ENCODE assay signal across 8 mouse cellular contexts in the genomic region with DNA sequence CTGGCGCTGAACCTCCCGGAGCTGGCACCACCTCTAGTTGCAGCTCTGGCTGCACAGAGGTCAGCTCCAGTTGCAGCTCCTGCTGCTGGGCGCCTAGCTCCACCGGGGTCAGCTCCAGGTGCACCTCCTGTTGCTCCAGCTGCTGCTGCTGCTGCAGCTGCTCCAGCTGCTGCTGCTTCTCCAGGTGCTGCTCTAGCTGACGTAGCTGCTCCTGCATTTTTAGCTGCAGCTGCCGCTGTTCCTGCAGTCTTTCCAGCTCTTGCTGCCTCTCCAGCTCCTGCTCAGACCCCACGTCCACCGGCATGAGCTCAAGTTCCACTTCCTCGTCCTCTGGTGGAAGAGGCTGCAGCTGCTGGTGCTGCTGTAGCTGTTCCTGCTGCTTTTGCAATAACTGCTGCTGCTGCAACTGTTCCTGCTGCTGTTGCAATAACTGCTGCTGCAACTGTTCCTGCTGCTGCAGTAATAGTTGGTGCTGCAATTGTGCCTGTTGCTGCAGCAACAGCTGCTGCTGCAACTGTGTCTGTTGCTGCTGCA. TPM values are rescaled to one million over a fixed set of nuclear protein-coding genes. Genes with fewer than 3 reads are reported as not detected.
DNase-seq lines count a peak whose midpoint lies in the region; ATAC-seq and TF ChIP-seq lines count a peak whose summit lies in the region.

No protein-coding gene starts in this region.

- H3K9ac ChIP-seq in kidney, postnatal 0 days (ENCODE audit: low read depth, low read length) = no peak overlapping the region
- peak overlapping the region; percentile 48; the same call in 1 of the 2 replicates for H3K9ac ChIP-seq in forebrain, embryonic 13.5 days
- no peak overlapping the region; the same call in 1 of the 2 replicates for H3K9ac ChIP-seq in limb, embryonic 14.5 days (ENCODE audit: low read depth, low read length, severe bottlenecking)
- no peak overlapping the region for H3K9ac ChIP-seq in neural tube, embryonic 15.5 days (replicated peaks)

- H3K27ac ChIP-seq in kidney, postnatal 0 days = no peak overlapping the region
- no peak overlapping the region for H3K27ac ChIP-seq in kidney, adult 2 months (ENCODE audit: insufficient read depth, low read depth, low read length)
- no peak overlapping the region for H3K27ac ChIP-seq in forebrain, embryonic 13.5 days
- H3K27ac ChIP-seq in limb, embryonic 14.5 days (replicated peaks; ENCODE audit: low read depth, low read length) = no peak overlapping the region
- H3K27ac ChIP-seq in neural tube, embryonic 15.5 days (replicated peaks) = no peak overlapping the region

- WGBS in kidney, postnatal 0 days = 15% methylated on average over 9 of the region's 9 CpGs
- WGBS in kidney, adult 2 months = 29% methylated on average over 9 of the region's 9 CpGs
- WGBS in forebrain, embryonic 13.5 days = 10% methylated on average over 9 of the region's 9 CpGs
- 20% methylated on average over 9 of the region's 9 CpGs for WGBS in limb, embryonic 14.5 days
- 19% methylated on average over 9 of the region's 9 CpGs for WGBS in neural tube, embryonic 15.5 days

- H3K4me2 ChIP-seq in kidney, postnatal 0 days (ENCODE audit: low read length) = peak overlapping the region; percentile 55
- peak overlapping the region; percentile 50 for H3K4me2 ChIP-seq in forebrain, embryonic 13.5 days
- H3K4me2 ChIP-seq in limb, embryonic 14.5 days (replicated peaks; ENCODE audit: low read depth, low read length, severe bottlenecking) = peak overlapping the region; percentile 37
- peak overlapping the region; percentile 49 for H3K4me2 ChIP-seq in neural tube, embryonic 15.5 days

- no peak for TF ChIP-seq CTCF in kidney, postnatal 0 days (IDR thresholded peaks at IDR 0.05; ENCODE audit: low read depth)
- no peak for TF ChIP-seq CTCF in kidney, adult 2 months (conservative IDR thresholded peaks at IDR 0.05; ENCODE audit: insufficient read depth, insufficient read length, low read depth, low read length)

- no peak for ATAC-seq in kidney, postnatal 0 days (replicated peaks; ENCODE audit: low FRiP score, low read depth)
- ATAC-seq in forebrain, embryonic 13.5 days = no peak
- ATAC-seq in limb, embryonic 14.5 days (ENCODE audit: low FRiP score, low read depth) = no peak
- no peak for ATAC-seq in neural tube, embryonic 15.5 days (ENCODE audit: low FRiP score)

- no peak for TF ChIP-seq POLR2A in kidney, adult 2 months (IDR thresholded peaks at IDR 0.05; ENCODE audit: low read depth, low read length)
- TF ChIP-seq POLR2A in limb, embryonic 14.5 days (IDR thresholded peaks at IDR 0.05; ENCODE audit: borderline replicate concordance, extremely low read depth, insufficient read depth, insufficient read length) = no peak

- no peaks in the 10 kb centered on the region for H3K36me3 ChIP-seq in kidney, postnatal 0 days (ENCODE audit: insufficient read depth, low read length)
- H3K36me3 ChIP-seq in kidney, adult 2 months (ENCODE audit: control insufficient read depth, insufficient read depth, low read length) = no peaks in the 10 kb centered on the region
- H3K36me3 ChIP-seq in forebrain, embryonic 13.5 days (ENCODE audit: poor library complexity, severe bottlenecking) = 0 out of 2 replicates have a peak, but pooled peaks cover 8% of the 10 kb centered on the region
- 0 out of 2 replicates have a peak, but pooled peaks cover 6% of the 10 kb centered on the region for H3K36me3 ChIP-seq in limb, embryonic 14.5 days (ENCODE audit: control insufficient read depth, insufficient read depth, low read length)
- no peaks in the 10 kb centered on the region for H3K36me3 ChIP-seq in neural tube, embryonic 15.5 days

- peaks cover 13% of the 10 kb centered on the region; the same call in 1 of the 2 replicates for H3K4me1 ChIP-seq in kidney, postnatal 0 days (replicated peaks; ENCODE audit: insufficient read depth, low read length)
- no peaks in the 10 kb centered on the region for H3K4me1 ChIP-seq in kidney, adult 2 months (ENCODE audit: control insufficient read depth, insufficient read depth, low read length)
- peaks cover 15% of the 10 kb centered on the region for H3K4me1 ChIP-seq in forebrain, embryonic 13.5 days
- peaks cover 8% of the 10 kb centered on the region; the same call in 1 of the 2 replicates for H3K4me1 ChIP-seq in limb, embryonic 14.5 days (ENCODE audit: control insufficient read depth, insufficient read depth, low read length)
- peaks cover 24% of the 10 kb centered on the region for H3K4me1 ChIP-seq in neural tube, embryonic 15.5 days

- peak overlapping the region; percentile 26; the same call in 1 of the 2 replicates for H3K4me3 ChIP-seq in kidney, postnatal 0 days (replicated peaks; ENCODE audit: low read depth, low read length)
- no peak overlapping the region for H3K4me3 ChIP-seq in kidney, adult 2 months (ENCODE audit: insufficient read depth, low read depth, low read length)
- peak overlapping the region; percentile 29 for H3K4me3 ChIP-seq in forebrain, embryonic 13.5 days
- peak overlapping the region; percentile 25 for H3K4me3 ChIP-seq in limb, embryonic 14.5 days (replicated peaks; ENCODE audit: low read length)
- peak overlapping the region; percentile 25; the same call in 1 of the 2 replicates for H3K4me3 ChIP-seq in neural tube, embryonic 15.5 days (replicated peaks)

- DNase-seq in kidney, postnatal 0 days (ENCODE audit: low spot score) = no peak
- no peak for DNase-seq in kidney, adult 2 months
- DNase-seq in limb, embryonic 14.5 days (ENCODE audit: low spot score) = no peak
- no peak for DNase-seq in thymus, postnatal 25 days
- no peak for DNase-seq in urinary bladder, postnatal 4 days (ENCODE audit: low spot score in 2 of 2)
- no peak for DNase-seq in B cell, adult 2 months

- H3K9me3 ChIP-seq in kidney, postnatal 0 days (replicated peaks; ENCODE audit: low read length) = no peaks in the 10 kb centered on the region
- H3K9me3 ChIP-seq in forebrain, embryonic 13.5 days (replicated peaks) = no peaks in the 10 kb centered on the region
- H3K9me3 ChIP-seq in limb, embryonic 14.5 days (ENCODE audit: control insufficient read depth, low read length) = no peaks in the 10 kb centered on the region
- no peaks in the 10 kb centered on the region for H3K9me3 ChIP-seq in neural tube, embryonic 15.5 days (replicated peaks)

- H3K27me3 ChIP-seq in kidney, postnatal 0 days (ENCODE audit: insufficient read depth, low read length) = peaks cover 35% of the 10 kb centered on the region
- H3K27me3 ChIP-seq in kidney, adult 2 months (replicated peaks; ENCODE audit: control insufficient read depth, insufficient read depth, low read length) = no peaks in the 10 kb centered on the region; the same call in 1 of the 2 replicates
- H3K27me3 ChIP-seq in forebrain, embryonic 13.5 days = peaks cover 81% of the 10 kb centered on the region
- peaks cover 66% of the 10 kb centered on the region for H3K27me3 ChIP-seq in limb, embryonic 14.5 days (ENCODE audit: control insufficient read depth, insufficient read depth, low read length)
- H3K27me3 ChIP-seq in neural tube, embryonic 15.5 days (replicated peaks) = peaks cover 78% of the 10 kb centered on the region

RNA-seq across cellular contexts. Expression of a gene that starts 5.0 kb away (rescaled TPM):
- polyA plus RNA-seq in kidney, postnatal 0 days (2015; fragmentation: Nextera tagmentation; extraction: Ambion mirVana) = 0.09 and 0.14 TPM in 2 replicates
- polyA plus RNA-seq in kidney, adult 2 months (2012; rRNA removed) = 0.99 and 1.1 TPM in 2 replicates
- not detected in 2 replicates for polyA plus RNA-seq in forebrain, embryonic 13.5 days (2015; fragmentation: Nextera tagmentation; extraction: Ambion mirVana)
- polyA plus RNA-seq in limb, embryonic 14.5 days (2012; rRNA removed) = 9.1 and 11.4 TPM in 2 replicates
- 0.26 and 0.35 TPM in 2 replicates for polyA plus RNA-seq in limb, embryonic 14.5 days (2014; fragmentation: Nextera tagmentation; extraction: Ambion mirVana)
- 0.23 and 0.31 TPM in 2 replicates for polyA plus RNA-seq in neural tube, embryonic 15.5 days (2015; fragmentation: Nextera tagmentation; extraction: Ambion mirVana)

RNA-seq across cellular contexts. Expression of a gene that starts 18.6 kb away (rescaled TPM):
- 3.1 and 3.4 TPM in 2 replicates for polyA plus RNA-seq in kidney, postnatal 0 days (2015; fragmentation: Nextera tagmentation; extraction: Ambion mirVana)
- polyA plus RNA-seq in kidney, adult 2 months (2012; rRNA removed) = 4.5 and 6.4 TPM in 2 replicates
- polyA plus RNA-seq in forebrain, embryonic 13.5 days (2015; fragmentation: Nextera tagmentation; extraction: Ambion mirVana) = 5.8 and 6.1 TPM in 2 replicates
- 9.1 and 12.2 TPM in 2 replicates for polyA plus RNA-seq in limb, embryonic 14.5 days (2012; rRNA removed)
- 2.8 and 4.1 TPM in 2 replicates for polyA plus RNA-seq in limb, embryonic 14.5 days (2014; fragmentation: Nextera tagmentation; extraction: Ambion mirVana)
- polyA plus RNA-seq in neural tube, embryonic 15.5 days (2015; fragmentation: Nextera tagmentation; extraction: Ambion mirVana) = 8.0 and 9.7 TPM in 2 replicates

RNA-seq across cellular contexts. Expression of a gene that starts 26.7 kb away (rescaled TPM):
- 27.8 and 30.9 TPM in 2 replicates for polyA plus RNA-seq in kidney, postnatal 0 days (2015; fragmentation: Nextera tagmentation; extraction: Ambion mirVana)
- polyA plus RNA-seq in kidney, adult 2 months (2012; rRNA removed) = 17.9 and 18.1 TPM in 2 replicates
- polyA plus RNA-seq in forebrain, embryonic 13.5 days (2015; fragmentation: Nextera tagmentation; extraction: Ambion mirVana) = 50.0 and 51.5 TPM in 2 replicates
- 25.2 and 35.2 TPM in 2 replicates for polyA plus RNA-seq in limb, embryonic 14.5 days (2012; rRNA removed)
- 29.2 and 33.3 TPM in 2 replicates for polyA plus RNA-seq in limb, embryonic 14.5 days (2014; fragmentation: Nextera tagmentation; extraction: Ambion mirVana)
- 25.7 and 30.2 TPM in 2 replicates for polyA plus RNA-seq in neural tube, embryonic 15.5 days (2015; fragmentation: Nextera tagmentation; extraction: Ambion mirVana)

RNA-seq across cellular contexts. Expression of a gene that starts 40.6 kb away (rescaled TPM):
- polyA plus RNA-seq in kidney, postnatal 0 days (2015; fragmentation: Nextera tagmentation; extraction: Ambion mirVana) = 87.6 and 91.2 TPM in 2 replicates
- polyA plus RNA-seq in kidney, adult 2 months (2012; rRNA removed) = 80.6 and 85.0 TPM in 2 replicates
- 68.4 and 78.9 TPM in 2 replicates for polyA plus RNA-seq in forebrain, embryonic 13.5 days (2015; fragmentation: Nextera tagmentation; extraction: Ambion mirVana)
- polyA plus RNA-seq in limb, embryonic 14.5 days (2012; rRNA removed) = 67.2 and 92.8 TPM in 2 replicates
- 85.2 and 86.3 TPM in 2 replicates for polyA plus RNA-seq in limb, embryonic 14.5 days (2014; fragmentation: Nextera tagmentation; extraction: Ambion mirVana)
- 75.4 and 77.4 TPM in 2 replicates for polyA plus RNA-seq in neural tube, embryonic 15.5 days (2015; fragmentation: Nextera tagmentation; extraction: Ambion mirVana)

RNA-seq across cellular contexts. Expression of a gene that starts 53.5 kb away (rescaled TPM):
- polyA plus RNA-seq in kidney, postnatal 0 days (2015; fragmentation: Nextera tagmentation; extraction: Ambion mirVana) = 9.9 TPM in 2 replicates
- 8.5 and 9.6 TPM in 2 replicates for polyA plus RNA-seq in kidney, adult 2 months (2012; rRNA removed)
- 22.7 and 23.5 TPM in 2 replicates for polyA plus RNA-seq in forebrain, embryonic 13.5 days (2015; fragmentation: Nextera tagmentation; extraction: Ambion mirVana)
- 25.2 and 30.9 TPM in 2 replicates for polyA plus RNA-seq in limb, embryonic 14.5 days (2012; rRNA removed)
- polyA plus RNA-seq in limb, embryonic 14.5 days (2014; fragmentation: Nextera tagmentation; extraction: Ambion mirVana) = 19.1 and 22.2 TPM in 2 replicates
- polyA plus RNA-seq in neural tube, embryonic 15.5 days (2015; fragmentation: Nextera tagmentation; extraction: Ambion mirVana) = 17.3 and 19.0 TPM in 2 replicates
